Mouse (Mus musculus) spleen, postnatal 14 days (tissue): ENCODE results near the gene Nup188.

Experiments
- DNase-seq, 2 experiments: peaks; one replicate each; pipeline ENCODE4 v3.0.0; 2021 to 2022; ENCODE audit warnings: low spot score in 2 of 2

The Nup188 gene

DNA sequence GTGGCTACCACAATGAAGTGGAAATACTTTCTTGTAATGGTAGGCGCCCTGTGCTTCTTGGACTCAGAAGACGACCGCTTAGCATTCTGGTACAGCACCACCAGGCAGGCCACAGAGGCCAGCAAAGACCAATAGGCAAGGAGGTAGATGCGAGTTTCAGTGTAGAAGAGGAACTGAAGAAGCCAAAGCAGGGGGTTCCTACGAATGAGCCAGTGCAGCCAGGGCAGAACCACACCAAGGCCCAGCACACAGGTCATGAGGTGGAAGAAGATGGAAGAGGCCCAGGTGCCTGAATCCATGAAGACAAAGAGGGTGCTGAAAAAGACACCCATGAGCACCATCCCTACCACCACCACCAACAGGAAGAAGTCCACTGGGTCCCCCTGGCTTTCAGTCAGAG, 1.2 kb upstream of the Nup188 start:
- DNase-seq, result no peak

- DNase-seq, result no peak
These were observed 598 bp upstream of the Nup188 start for GRCm38 (mm10) chr2:30285416-30286181.

GRCm38 (mm10) chr2:30287027-30287373, 803 bp downstream of the Nup188 start:
- no peak for DNase-seq

DNA sequence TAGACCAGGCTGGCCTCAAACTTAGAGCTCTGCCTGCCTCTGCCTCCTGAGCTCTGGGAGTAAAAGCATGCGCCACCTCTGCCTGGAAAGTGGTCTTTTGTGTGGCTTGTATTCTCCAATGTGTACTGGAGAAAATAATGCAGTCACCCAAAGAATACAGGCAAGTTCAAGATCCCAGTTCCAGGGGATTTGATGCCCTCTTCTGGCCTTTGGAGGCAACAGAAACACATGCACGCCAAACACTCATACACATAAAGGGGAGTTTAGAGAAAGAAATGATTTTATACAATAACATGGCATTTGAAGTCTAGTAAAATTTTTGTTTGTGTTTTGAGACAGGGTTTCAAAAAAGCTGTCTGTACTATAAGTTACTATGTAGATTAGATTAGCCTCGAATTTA, 13.3 kb downstream of the Nup188 start:
- DNase-seq, result no peak

GRCm38 (mm10) chr2:30299966-30300365, 13.8 kb downstream of the Nup188 start:
- no peak for DNase-seq

GRCm38 (mm10) chr2:30306087-30306486, 19.9 kb downstream of the Nup188 start:
- DNase-seq, result no peak

GRCm38 (mm10) chr2:30309351-30309750, 23.2 kb downstream of the Nup188 start:
- no peak for DNase-seq

DNA sequence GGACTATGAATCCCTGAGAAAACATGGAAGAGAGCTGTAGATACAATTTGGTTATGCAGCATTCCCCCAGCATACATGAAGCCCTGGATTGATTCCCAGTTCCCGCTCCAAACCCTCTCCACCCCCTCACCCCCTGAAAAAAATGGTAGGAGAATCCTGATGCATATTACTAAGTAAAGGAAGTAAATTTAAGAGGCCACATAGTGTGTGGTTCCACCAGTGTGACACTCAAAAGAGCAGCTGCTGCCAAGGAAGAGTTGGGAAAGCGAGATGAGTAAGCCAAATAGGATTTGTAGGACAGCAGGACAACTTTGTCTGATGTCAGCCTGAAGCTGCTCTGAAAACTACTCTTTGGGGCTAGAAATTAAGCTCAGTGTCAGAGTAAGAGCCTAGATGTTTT, 25.3 kb downstream of the Nup188 start:
- no peak for DNase-seq

DNA sequence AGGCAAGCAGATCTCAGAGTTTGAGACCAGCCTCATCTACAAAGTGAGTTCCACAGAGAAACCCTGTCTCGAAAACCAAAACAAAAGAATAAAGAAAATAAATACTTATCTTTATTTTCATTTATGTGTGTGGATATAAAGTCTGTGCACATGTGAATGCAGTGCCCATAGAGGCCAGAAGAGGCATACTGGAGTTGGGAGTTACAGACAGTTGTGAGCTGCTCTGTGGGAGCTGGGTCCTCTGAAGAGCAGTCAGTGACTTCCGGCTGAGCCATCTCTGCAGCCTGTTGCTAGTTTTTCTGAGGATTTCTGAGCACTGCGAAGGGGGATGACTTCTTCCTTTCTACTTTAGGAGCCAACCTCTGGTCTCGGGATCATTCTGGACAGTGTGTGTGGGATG, 29.9 kb downstream of the Nup188 start:
- DNase-seq, result no peak

GRCm38 (mm10) chr2:30316955-30317354, 30.8 kb downstream of the Nup188 start:
- no peak for DNase-seq

- DNase-seq, result no peak
These were observed 33.1 kb downstream of the Nup188 start for GRCm38 (mm10) chr2:30319260-30319659.

DNA sequence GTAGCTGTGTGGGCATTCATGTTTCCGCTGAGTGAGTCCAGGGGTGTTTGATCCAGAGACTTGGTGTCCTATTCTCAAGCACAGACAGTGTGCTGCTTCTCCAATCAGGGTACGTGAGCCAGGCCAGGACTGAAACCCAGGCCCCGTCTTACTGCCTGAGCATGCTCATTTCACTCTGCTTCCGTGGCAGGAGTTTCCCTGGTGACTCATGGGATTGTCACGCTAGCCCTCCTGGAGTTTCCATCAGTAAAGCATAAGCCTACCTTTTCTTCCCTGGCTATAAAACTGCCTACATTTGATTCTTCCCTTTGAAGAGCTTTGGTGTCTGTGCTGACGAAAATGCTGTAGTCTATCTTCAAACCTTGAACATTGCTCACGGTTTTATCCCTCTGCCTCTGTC, 36.9 kb downstream of the Nup188 start:
- DNase-seq, result no peak

GRCm38 (mm10) chr2:30325296-30325695, 39.1 kb downstream of the Nup188 start:
- no peak for DNase-seq

GRCm38 (mm10) chr2:30327276-30327675, 41.1 kb downstream of the Nup188 start:
- DNase-seq, result no peak

GRCm38 (mm10) chr2:30328791-30329190, 42.6 kb downstream of the Nup188 start:
- DNase-seq, result no peak

DNA sequence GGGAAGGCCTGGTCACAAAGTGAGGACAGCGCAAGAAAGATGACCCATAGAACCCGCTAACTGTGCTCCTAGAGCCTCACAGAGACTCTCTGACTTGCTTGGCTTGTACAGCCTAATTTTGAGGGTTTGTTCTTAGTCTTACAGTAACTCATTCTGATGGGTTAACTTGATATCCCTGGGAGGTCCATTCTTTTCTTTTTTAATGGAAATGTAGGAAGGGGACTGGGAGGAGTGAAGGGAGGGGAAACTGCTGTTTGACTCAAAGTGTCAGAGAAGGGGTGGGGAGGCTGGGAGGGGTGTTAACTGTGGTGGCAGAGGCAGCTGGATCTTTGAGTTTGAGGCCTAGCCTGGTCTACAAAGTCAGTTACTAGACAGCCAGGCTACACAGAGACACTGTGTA, 49.1 kb downstream of the Nup188 start:
- no peak for DNase-seq

DNA sequence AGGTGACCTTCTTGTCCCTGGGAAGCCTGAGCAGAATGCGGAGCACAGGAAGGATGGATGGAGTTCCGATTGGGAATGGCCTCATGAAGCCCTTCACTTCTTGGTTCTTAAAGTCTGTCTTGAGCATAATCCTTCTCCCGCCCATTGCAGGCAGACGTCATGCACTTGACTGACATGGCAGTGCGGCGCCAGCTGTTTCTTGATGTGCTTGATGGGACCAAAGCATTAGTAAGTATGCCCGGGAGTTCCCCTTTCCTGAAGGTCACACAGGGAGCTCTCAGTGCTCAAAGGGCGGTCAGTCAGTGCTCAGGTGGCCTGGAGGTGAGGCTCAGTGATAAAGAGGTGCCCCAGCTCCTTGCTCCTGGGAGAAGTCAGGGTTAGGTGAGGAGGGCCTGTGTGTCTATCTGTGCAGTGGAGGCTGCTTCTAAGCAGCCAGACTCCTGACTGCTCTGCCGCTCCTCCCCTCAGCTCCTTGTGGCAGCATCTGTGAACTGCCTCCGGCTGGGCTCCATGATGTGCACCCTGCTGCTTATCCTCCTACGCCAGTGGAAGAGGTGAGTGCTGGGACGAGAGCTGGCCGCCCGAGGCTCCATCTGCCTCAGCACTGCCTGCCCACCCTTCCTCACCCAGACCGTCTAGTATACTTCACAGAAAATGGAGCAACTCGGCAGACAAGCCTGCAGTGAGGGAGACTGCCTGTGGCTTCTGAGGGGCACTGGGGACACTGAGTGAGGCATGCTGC, 50.1 kb downstream of the Nup188 start:
- DNase-seq, result no peak

GRCm38 (mm10) chr2:30337179-30337578, 51.0 kb downstream of the Nup188 start:
- DNase-seq, result no peak

DNA sequence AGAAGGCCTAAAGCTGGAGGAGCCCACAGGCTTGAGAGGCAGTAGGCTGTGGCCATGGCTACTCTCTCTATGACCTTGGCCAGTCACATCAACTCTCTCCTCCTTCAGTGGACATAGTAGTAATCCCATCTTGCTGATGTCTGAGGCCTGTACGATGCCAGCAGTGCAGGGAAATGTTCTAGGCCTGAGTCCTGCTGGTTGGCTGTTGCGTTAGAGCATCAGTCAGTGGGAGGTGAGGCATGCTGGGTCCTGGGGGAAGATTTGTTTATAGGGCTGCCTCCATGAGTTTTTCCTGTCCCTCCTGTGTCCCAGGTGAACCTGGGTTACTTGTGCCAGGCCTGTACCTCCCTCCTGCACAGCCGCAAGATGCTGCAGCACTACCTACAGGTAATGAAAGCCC, 55.9 kb downstream of the Nup188 start:
- no peak for DNase-seq

DNA sequence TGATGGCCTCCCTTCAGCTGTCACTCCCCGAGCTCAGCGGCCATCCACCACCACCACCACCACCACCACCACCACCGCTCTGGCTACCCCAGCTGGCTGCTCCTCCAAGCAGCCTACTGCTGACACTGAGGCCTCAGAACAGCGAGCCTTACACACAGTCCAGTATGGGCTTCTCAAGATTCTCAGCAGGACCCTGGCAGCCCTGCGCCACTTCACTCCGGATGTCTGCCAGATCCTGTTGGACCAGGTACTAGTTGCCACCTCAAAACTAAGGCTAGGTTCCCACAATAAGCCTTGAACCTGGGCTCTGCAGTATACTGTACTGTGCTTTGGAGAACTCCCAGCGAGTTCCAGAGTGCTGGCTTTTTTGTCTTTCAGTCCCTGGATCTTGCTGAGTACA, 56.3 kb downstream of the Nup188 start:
- DNase-seq, result no peak

DNA sequence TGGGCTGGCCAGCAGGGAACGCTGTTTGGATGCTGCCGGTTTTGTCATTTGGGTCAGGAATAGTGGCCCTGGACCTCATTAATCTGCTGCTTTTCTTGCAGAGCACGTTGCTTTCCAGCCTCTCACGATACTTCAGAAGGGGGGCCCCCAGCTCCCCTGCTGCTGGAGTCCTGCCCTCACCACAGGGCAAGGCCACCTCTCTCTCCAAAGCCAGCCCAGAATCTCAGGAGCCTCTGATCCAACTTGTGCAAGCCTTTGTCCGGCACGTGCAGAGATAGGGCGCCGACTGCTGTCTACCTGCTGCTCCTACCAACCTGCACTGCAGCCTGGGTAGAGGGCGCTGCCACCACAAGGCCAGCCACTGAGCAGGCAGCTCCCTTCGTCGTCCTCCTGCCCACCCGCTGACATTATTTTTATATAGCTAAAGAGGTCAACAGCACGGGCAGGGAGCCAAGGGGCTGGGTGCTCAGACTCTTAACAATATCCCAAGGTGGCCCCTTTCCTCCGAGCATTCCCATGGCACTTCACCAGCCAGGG, 57.5 kb downstream of the Nup188 start:
- DNase-seq, result no peak

DNA sequence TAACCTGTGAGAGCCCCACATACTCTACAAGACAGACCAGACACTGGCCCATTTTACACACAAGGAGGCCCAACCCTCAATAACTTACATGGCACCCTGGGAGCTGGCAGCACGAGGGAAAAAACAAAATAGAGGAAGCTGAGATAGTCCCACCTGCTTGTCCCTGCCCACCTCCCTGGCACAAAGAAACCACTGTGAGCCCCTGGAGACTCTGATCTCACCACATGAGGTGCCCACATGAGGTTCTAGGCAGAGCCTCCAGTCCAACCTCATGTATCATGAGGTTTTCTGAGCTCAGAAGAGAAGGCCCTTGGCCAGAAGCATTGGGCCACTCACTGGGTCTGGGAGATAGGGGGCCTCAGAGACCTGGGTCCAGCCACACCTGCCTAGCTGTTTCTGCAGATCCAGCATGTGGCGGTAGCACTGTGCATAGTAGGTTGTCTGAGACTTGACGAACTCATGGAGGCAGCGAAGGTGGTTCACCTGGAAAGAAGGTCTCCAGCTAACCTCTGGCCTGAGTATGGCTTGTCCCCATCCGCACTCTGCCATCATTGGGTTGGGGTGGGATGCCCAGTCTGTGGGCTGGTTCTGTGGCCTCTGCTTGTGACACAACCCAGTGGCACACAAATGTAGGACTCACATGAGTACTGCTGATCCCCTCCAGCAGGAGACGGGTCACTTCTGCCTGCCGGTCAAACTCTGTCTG, 59.9 kb downstream of the Nup188 start:
- DNase-seq, result no peak

DNA sequence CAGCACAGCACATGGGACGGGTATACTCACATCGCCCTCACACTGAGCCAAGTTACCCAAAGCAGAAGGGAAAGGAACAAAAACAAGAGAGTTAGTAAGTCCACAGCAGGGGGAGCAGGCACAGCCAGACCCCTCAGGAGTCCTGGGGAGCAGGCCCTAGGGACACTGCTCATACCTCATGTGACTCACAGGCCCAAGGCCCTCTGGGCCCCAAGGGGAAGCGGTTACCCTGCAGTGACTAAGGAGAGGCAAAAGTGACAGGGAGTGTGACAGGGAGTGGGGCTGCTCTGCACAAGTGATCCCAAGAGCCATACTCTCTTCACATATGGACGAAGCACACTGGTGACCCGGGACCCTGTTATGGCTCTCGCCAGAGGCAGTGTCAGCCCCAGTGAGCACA, 63.0 kb downstream of the Nup188 start:
- DNase-seq, result no peak
